Mouse (Mus musculus) lung, embryonic 15.5 days (tissue): Measurements from ENCODE around the gene Sp4. TPM values are rescaled to one million over a fixed set of nuclear protein-coding genes. Genes with fewer than 3 reads are reported as not detected.

Experiments used
- ATAC-seq: fragments of 200-750 bp; cut with Nextera tagmentation; 2 replicates; pipeline ENCODE4 v1.8.0; 2017; ENCODE audit warnings: moderate number of reproducible peaks, borderline replicate concordance; ENCODE audit not compliant: low FRiP score, low TSS enrichment; ENCODE audit errors: extremely low read depth
- H3K27ac ChIP-seq: fragments of 300-500 bp; sonication (generic); 2 replicates; pipeline ENCODE4 v1.5.1; 2015; ENCODE audit warnings: moderate library complexity, mild to moderate bottlenecking, inconsistent platforms
- H3K27me3 ChIP-seq: fragments of 300-500 bp; sonication (generic); 2 replicates; pipeline ENCODE4 v1.6.1; 2015; ENCODE audit warnings: inconsistent platforms
- H3K36me3 ChIP-seq: fragments of 300-500 bp; sonication (generic); 2 replicates; pipeline ENCODE4 v1.6.1; 2015; ENCODE audit warnings: inconsistent platforms
- H3K4me1 ChIP-seq: fragments of 300-500 bp; sonication (generic); 2 replicates; pipeline ENCODE4 v1.6.1; 2015; ENCODE audit warnings: inconsistent platforms
- H3K4me2 ChIP-seq: fragments of 300-500 bp; sonication (generic); 2 replicates; pipeline ENCODE4 v1.6.1; 2015; ENCODE audit warnings: inconsistent platforms, mild to moderate bottlenecking, moderate library complexity
- H3K4me3 ChIP-seq: fragments of 300-500 bp; sonication (generic); 2 replicates; pipeline ENCODE4 v1.5.1; 2015; ENCODE audit warnings: mild to moderate bottlenecking, inconsistent platforms
- H3K9ac ChIP-seq: fragments of 300-500 bp; sonication (generic); 2 replicates; pipeline ENCODE4 v1.6.1; 2015; ENCODE audit warnings: inconsistent platforms
- H3K9me3 ChIP-seq: fragments of 300-500 bp; sonication (generic); 2 replicates; pipeline ENCODE4 v1.6.1; 2016; ENCODE audit warnings: inconsistent platforms
- WGBS: fragments of 180-500 bp; shearing (Covaris S2); methylation state at CpG from one replicate; pipeline ENCODE4 v1.1.7; 2015; 5-methylcytosine and 5-hydroxymethylcytosine counted together
- polyA plus RNA-seq: library from polyadenylated mRNA; unstranded; fragments of >200 nt; fragmentation: Nextera tagmentation; extraction: Ambion mirVana; gene quantifications from 2 replicates; pipeline ENCODE4 v1.2.1, GENCODE M21; 2015

Sp4 gene
- polyA plus RNA-seq, 1 experiment from 2014 or later, result 7.9 TPM

GRCm38 (mm10) chr12:118263878-118264277 lies 37.4 kb downstream of the Sp4 start:
- Histone ChIP-seq H3K4me1 (no peaks in the 10 kb centered on the region; the same call in 1 of the 2 replicates), H3K36me3 (no peaks in the 10 kb centered on the region), H3K27ac (peak overlapping the region; percentile 73), H3K4me3 (no peak overlapping the region), H3K4me2 (no peak overlapping the region), H3K9ac (no peak overlapping the region), H3K27me3 (no peaks in the 10 kb centered on the region), H3K9me3 (no peaks in the 10 kb centered on the region)
- peak; percentile 67; the same call in 1 of the 2 replicates for ATAC-seq
- WGBS, result 14% methylated on average over 1 of the region's 1 CpGs

GRCm38 (mm10) chr12:118255292-118255782 lies 45.9 kb downstream of the Sp4 start:
- ATAC-seq, result no peak
- 39% methylated on average over 1 of the region's 1 CpGs for WGBS
- H3K36me3 ChIP-seq, result no peaks in the 10 kb centered on the region
- no peak overlapping the region for H3K27ac ChIP-seq
- no peaks in the 10 kb centered on the region for H3K27me3 ChIP-seq
- no peak overlapping the region for H3K9ac ChIP-seq
- no peak overlapping the region for H3K4me3 ChIP-seq
- H3K9me3 ChIP-seq, result no peaks in the 10 kb centered on the region
- H3K4me1 ChIP-seq, result no peaks in the 10 kb centered on the region
- no peak overlapping the region for H3K4me2 ChIP-seq

GRCm38 (mm10) chr12:118221182-118221581 lies 80.1 kb downstream of the Sp4 start:
- Histone ChIP-seq H3K9ac (no peak overlapping the region), H3K4me1 (no peaks in the 10 kb centered on the region), H3K4me2 (no peak overlapping the region), H3K4me3 (no peak overlapping the region), H3K9me3 (no peaks in the 10 kb centered on the region), H3K36me3 (no peaks in the 10 kb centered on the region), H3K27ac (no peak overlapping the region), H3K27me3 (no peaks in the 10 kb centered on the region)
- WGBS, result 43% methylated on average over 3 of the region's 3 CpGs
- ATAC-seq, result no peak

DNA sequence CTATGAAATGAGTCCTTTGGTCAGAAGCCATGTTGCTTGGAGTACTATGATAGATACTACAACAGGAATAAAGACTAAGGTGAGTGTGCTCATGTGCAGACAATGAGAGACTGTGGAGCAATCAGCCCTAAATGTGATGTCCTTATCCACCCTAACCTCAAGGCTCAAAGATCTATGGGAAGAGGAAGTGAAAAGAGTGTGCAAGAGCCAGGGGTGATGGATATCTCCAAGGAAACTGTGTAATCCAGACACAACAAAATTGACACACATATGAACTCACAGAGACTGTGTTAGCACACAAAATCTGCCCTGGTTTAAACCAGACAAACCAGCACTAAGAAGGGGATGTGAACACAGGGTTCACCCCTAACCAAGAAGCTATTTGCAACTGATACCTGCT lies 81.2 kb downstream of the Sp4 start:
- Histone ChIP-seq H3K27me3 (no peaks in the 10 kb centered on the region), H3K4me2 (no peak overlapping the region), H3K9me3 (no peaks in the 10 kb centered on the region), H3K4me3 (no peak overlapping the region), H3K27ac (no peak overlapping the region), H3K4me1 (no peaks in the 10 kb centered on the region), H3K36me3 (no peaks in the 10 kb centered on the region), H3K9ac (no peak overlapping the region)
- no peak for ATAC-seq

DNA sequence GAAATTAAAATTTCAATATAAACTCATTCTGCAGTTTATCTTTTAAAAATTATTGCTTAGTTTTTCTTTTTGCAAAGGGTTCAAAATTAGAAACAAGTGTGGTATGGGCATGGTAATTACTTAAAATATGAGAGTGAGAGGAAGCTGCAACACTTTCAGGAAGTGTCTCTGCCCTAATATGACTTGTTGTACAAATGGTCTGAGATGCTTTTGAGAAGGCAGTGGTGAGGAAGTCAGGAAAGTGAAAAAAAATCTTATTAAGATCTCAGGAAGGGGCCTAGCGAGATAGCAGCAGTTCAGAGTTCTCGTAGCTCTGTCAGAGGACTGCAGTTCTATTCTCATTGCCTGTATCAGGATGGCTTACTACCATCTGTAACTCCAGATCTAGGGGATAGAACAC lies 89.1 kb downstream of the Sp4 start:
- Histone ChIP-seq H3K4me2 (no peak overlapping the region), H3K4me3 (no peak overlapping the region), H3K36me3 (no peaks in the 10 kb centered on the region), H3K27me3 (no peaks in the 10 kb centered on the region), H3K9ac (no peak overlapping the region), H3K9me3 (no peaks in the 10 kb centered on the region), H3K4me1 (no peaks in the 10 kb centered on the region), H3K27ac (no peak overlapping the region)
- WGBS, result 66% methylated on average over 2 of the region's 2 CpGs
- no peak for ATAC-seq

- H3K4me2 ChIP-seq, result peak within 1 kb of the TSS; percentile 94
- peak; percentile 97 for ATAC-seq
- peak within 1 kb of the TSS; percentile 31 for H3K9ac ChIP-seq
- H3K4me1 ChIP-seq, result peaks cover 19% of the 10 kb centered on the region
- H3K9me3 ChIP-seq, result no peaks in the 10 kb centered on the region
- H3K27me3 ChIP-seq, result peaks cover 24% of the 10 kb centered on the region
- WGBS, result under 1% methylated on average over 47 of the region's 47 CpGs
- no peaks in the 10 kb centered on the region for H3K36me3 ChIP-seq
- H3K27ac ChIP-seq, result no peak within 1 kb of the TSS
- H3K4me3 ChIP-seq, result peak within 1 kb of the TSS; percentile 53
Measured at GRCm38 (mm10) chr12:118198386-118199093, 102.7 kb downstream of the Sp4 start, which contains the start of gene Dnah11. Dnah11 (minus strand) TSS chr12:118199043.

- Histone ChIP-seq H3K4me3 (no peak overlapping the region), H3K4me2 (no peak overlapping the region), H3K36me3 (no peaks in the 10 kb centered on the region), H3K9ac (no peak overlapping the region), H3K4me1 (peaks cover 19% of the 10 kb centered on the region), H3K27me3 (peaks cover 24% of the 10 kb centered on the region), H3K27ac (no peak overlapping the region), H3K9me3 (no peaks in the 10 kb centered on the region)
- WGBS, result 37% methylated on average over 2 of the region's 2 CpGs
- no peak for ATAC-seq
Measured at GRCm38 (mm10) chr12:118196583-118196982, 104.7 kb downstream of the Sp4 start.

- Histone ChIP-seq H3K36me3 (no peaks in the 10 kb centered on the region), H3K4me1 (peaks cover 14% of the 10 kb centered on the region), H3K9ac (no peak overlapping the region), H3K4me3 (no peak overlapping the region), H3K27ac (no peak overlapping the region), H3K4me2 (no peak overlapping the region), H3K9me3 (no peaks in the 10 kb centered on the region), H3K27me3 (no peaks in the 10 kb centered on the region)
- ATAC-seq, result no peak
- 70% methylated on average over 3 of the region's 3 CpGs for WGBS
Measured at GRCm38 (mm10) chr12:118189535-118189934, 111.7 kb downstream of the Sp4 start.

DNA sequence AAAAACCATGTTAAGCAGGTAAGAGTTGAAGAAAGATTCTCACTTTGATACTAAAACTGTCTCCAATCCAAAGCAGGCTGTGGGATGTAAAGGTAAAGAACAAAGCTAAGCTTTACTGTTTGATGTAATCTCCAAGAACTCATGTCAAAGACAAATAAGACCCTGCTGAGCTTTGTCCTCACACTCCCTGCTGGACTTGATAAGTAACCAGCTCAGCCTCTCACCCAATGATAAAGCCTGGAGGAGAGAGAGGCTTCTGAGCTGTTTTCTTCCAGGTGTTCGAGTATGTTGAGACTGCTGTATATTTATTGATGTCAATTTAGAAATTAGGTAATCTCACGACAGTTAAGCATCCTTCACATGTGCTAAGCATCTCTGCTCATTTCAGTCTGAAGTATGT lies 113.6 kb downstream of the Sp4 start:
- Histone ChIP-seq H3K27ac (no peak overlapping the region), H3K4me3 (no peak overlapping the region), H3K9me3 (no peaks in the 10 kb centered on the region), H3K27me3 (no peaks in the 10 kb centered on the region), H3K9ac (no peak overlapping the region), H3K4me2 (no peak overlapping the region), H3K4me1 (peaks cover 14% of the 10 kb centered on the region), H3K36me3 (no peaks in the 10 kb centered on the region)
- 24% methylated on average over 2 of the region's 2 CpGs for WGBS
- no peak for ATAC-seq

DNA sequence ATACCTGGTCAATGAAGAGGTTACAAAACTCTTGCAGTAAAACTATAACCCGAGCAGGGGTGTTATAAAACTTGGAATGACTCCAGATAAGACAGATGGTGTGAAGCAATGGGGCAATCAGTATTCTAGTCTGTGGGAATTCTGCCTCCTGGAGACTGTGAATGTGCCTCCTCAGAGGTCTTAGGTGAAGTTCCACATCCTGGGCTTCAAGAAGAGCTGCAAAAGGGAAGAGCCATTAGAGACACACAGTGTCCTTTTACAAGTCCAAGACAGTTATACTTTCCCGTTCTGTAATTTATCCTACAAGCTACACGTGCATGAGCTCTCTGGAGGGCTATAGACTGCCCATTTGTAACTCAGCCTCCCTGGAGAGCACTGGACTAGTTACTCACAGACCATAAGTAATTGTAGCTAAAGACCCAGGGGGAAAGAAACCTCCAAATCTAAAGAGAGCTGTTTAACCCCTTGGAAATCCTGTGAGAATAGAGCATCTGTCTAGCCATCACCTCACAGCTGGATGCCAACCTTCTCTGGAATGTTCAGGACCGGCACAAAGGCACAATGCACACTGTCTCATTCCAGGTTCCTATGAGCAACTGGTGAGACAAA lies 114.3 kb downstream of the Sp4 start:
- 15% methylated on average over 4 of the region's 4 CpGs for WGBS

GRCm38 (mm10) chr12:118186120-118186880 lies 114.9 kb downstream of the Sp4 start:
- Histone ChIP-seq H3K36me3 (no peaks in the 10 kb centered on the region), H3K27me3 (no peaks in the 10 kb centered on the region), H3K9ac (no peak overlapping the region), H3K4me2 (no peak overlapping the region), H3K4me3 (no peak overlapping the region), H3K27ac (no peak overlapping the region), H3K9me3 (no peaks in the 10 kb centered on the region), H3K4me1 (peaks cover 14% of the 10 kb centered on the region)
- 8% methylated on average over 4 of the region's 4 CpGs for WGBS
- peak; percentile 41; the same call in 1 of the 2 replicates for ATAC-seq

More for the DNA sequence above, 114.3 kb downstream of the Sp4 start:
- Histone ChIP-seq H3K9ac (no peak overlapping the region), H3K9me3 (no peaks in the 10 kb centered on the region), H3K27me3 (no peaks in the 10 kb centered on the region), H3K36me3 (no peaks in the 10 kb centered on the region), H3K4me3 (no peak overlapping the region), H3K4me2 (no peak overlapping the region), H3K27ac (no peak overlapping the region), H3K4me1 (peaks cover 14% of the 10 kb centered on the region)
- no peak for ATAC-seq
